Mouse (Mus musculus): ENCODE results near the gene Nck2. TPM values are rescaled to one million over a fixed set of nuclear protein-coding genes. Genes with fewer than 3 reads are reported as not detected.

Gene Nck2
- polyA plus RNA-seq, 1 experiment from 2014 or later = 37.0 TPM

GRCm38 (mm10) chr1:43413298-43413697 lies 31.1 kb upstream of the Nck2 start:
- Histone ChIP-seq H3K4me1 (peaks cover 14% of the 10 kb centered on the region; the same call in 1 of the 2 replicates), H3K4me3 (no peak overlapping the region), H3K27ac (peak overlapping the region; percentile 26; the same call in 1 of the 2 replicates), H3K36me3 (no peaks in the 10 kb centered on the region), H3K9me3 (no peaks in the 10 kb centered on the region), H3K27me3 (ENCODE audit: insufficient read depth, poor library complexity, severe bottlenecking) (no peaks in the 10 kb centered on the region)
- 61% methylated on average over 3 of the region's 3 CpGs for WGBS
- no peak for DNase-seq (ENCODE audit: low spot score)

- H3K9me3 ChIP-seq = no peaks in the 10 kb centered on the region
- peaks cover 14% of the 10 kb centered on the region; the same call in 1 of the 2 replicates for H3K4me1 ChIP-seq
- no peak for DNase-seq (ENCODE audit: low spot score)
- peak overlapping the region; percentile 26; the same call in 1 of the 2 replicates for H3K27ac ChIP-seq
- H3K36me3 ChIP-seq = no peaks in the 10 kb centered on the region
- WGBS = 64% methylated on average over 4 of the region's 4 CpGs
- no peak overlapping the region for H3K4me3 ChIP-seq
- no peaks in the 10 kb centered on the region for H3K27me3 ChIP-seq (ENCODE audit: insufficient read depth, poor library complexity, severe bottlenecking)
Observed at GRCm38 (mm10) chr1:43413749-43414148, 30.6 kb upstream of the Nck2 start.

GRCm38 (mm10) chr1:43414228-43414627 lies 30.2 kb upstream of the Nck2 start:
- DNase-seq (ENCODE audit: low spot score) = peak; percentile 80
- Histone ChIP-seq H3K9me3 (no peaks in the 10 kb centered on the region), H3K27me3 (ENCODE audit: insufficient read depth, poor library complexity, severe bottlenecking) (no peaks in the 10 kb centered on the region), H3K4me1 (peaks cover 14% of the 10 kb centered on the region; the same call in 1 of the 2 replicates), H3K4me3 (no peak overlapping the region), H3K27ac (peak overlapping the region; percentile 26; the same call in 1 of the 2 replicates), H3K36me3 (no peaks in the 10 kb centered on the region)

- no peaks in the 10 kb centered on the region for H3K9me3 ChIP-seq
- no peak for DNase-seq (ENCODE audit: low spot score)
- no peaks in the 10 kb centered on the region for H3K36me3 ChIP-seq
- H3K4me1 ChIP-seq = peaks cover 14% of the 10 kb centered on the region; the same call in 1 of the 2 replicates
- H3K27ac ChIP-seq = no peak overlapping the region
- no peak overlapping the region for H3K4me3 ChIP-seq
- no peaks in the 10 kb centered on the region for H3K27me3 ChIP-seq (ENCODE audit: insufficient read depth, poor library complexity, severe bottlenecking)
Observed at GRCm38 (mm10) chr1:43414971-43415370, 29.4 kb upstream of the Nck2 start.

- DNase-seq (ENCODE audit: low spot score) = no peak
Observed at GRCm38 (mm10) chr1:43422969-43423748, 21.2 kb upstream of the Nck2 start.

GRCm38 (mm10) chr1:43426526-43426925 lies 17.9 kb upstream of the Nck2 start:
- H3K27ac ChIP-seq = peak overlapping the region; percentile 65; the same call in 1 of the 2 replicates
- WGBS = 31% methylated on average over 4 of the region's 4 CpGs
- no peak overlapping the region for H3K4me3 ChIP-seq
- no peak for DNase-seq (ENCODE audit: low spot score)
- H3K4me1 ChIP-seq = peaks cover 12% of the 10 kb centered on the region
- no peaks in the 10 kb centered on the region for H3K36me3 ChIP-seq
- H3K27me3 ChIP-seq (ENCODE audit: insufficient read depth, poor library complexity, severe bottlenecking) = no peaks in the 10 kb centered on the region
- H3K9me3 ChIP-seq = no peaks in the 10 kb centered on the region

More at GRCm38 (mm10) chr1:43422969-43423748, 21.2 kb upstream of the Nck2 start:
- H3K27ac ChIP-seq = no peak overlapping the region
- no peaks in the 10 kb centered on the region for H3K36me3 ChIP-seq
- H3K4me3 ChIP-seq = no peak overlapping the region
- H3K4me1 ChIP-seq = peaks cover 12% of the 10 kb centered on the region
- no peaks in the 10 kb centered on the region for H3K27me3 ChIP-seq (ENCODE audit: insufficient read depth, poor library complexity, severe bottlenecking)
- H3K9me3 ChIP-seq = no peaks in the 10 kb centered on the region
- WGBS = 67% methylated on average over 4 of the region's 4 CpGs

GRCm38 (mm10) chr1:43426993-43427535 lies 17.3 kb upstream of the Nck2 start:
- Histone ChIP-seq H3K4me1 (peaks cover 12% of the 10 kb centered on the region), H3K36me3 (no peaks in the 10 kb centered on the region), H3K9me3 (no peaks in the 10 kb centered on the region), H3K27ac (peak overlapping the region; percentile 65; the same call in 1 of the 2 replicates), H3K27me3 (ENCODE audit: insufficient read depth, poor library complexity, severe bottlenecking) (no peaks in the 10 kb centered on the region), H3K4me3 (no peak overlapping the region)
- 62% methylated on average over 6 of the region's 6 CpGs for WGBS
- peak; percentile 63 for DNase-seq (ENCODE audit: low spot score)

GRCm38 (mm10) chr1:43429924-43430876 lies 14.2 kb upstream of the Nck2 start:
- Histone ChIP-seq H3K36me3 (no peaks in the 10 kb centered on the region), H3K9me3 (no peaks in the 10 kb centered on the region), H3K4me3 (no peak overlapping the region), H3K27ac (no peak overlapping the region), H3K4me1 (peaks cover 21% of the 10 kb centered on the region), H3K27me3 (ENCODE audit: insufficient read depth, poor library complexity, severe bottlenecking) (no peaks in the 10 kb centered on the region)
- WGBS = 80% methylated on average over 9 of the region's 9 CpGs
- DNase-seq (ENCODE audit: low spot score) = no peak

GRCm38 (mm10) chr1:43433853-43434252 lies 10.5 kb upstream of the Nck2 start:
- H3K27me3 ChIP-seq (ENCODE audit: insufficient read depth, poor library complexity, severe bottlenecking) = no peaks in the 10 kb centered on the region
- H3K27ac ChIP-seq = no peak overlapping the region
- H3K4me1 ChIP-seq = peaks cover 9% of the 10 kb centered on the region; the same call in 1 of the 2 replicates
- no peak for DNase-seq (ENCODE audit: low spot score)
- no peaks in the 10 kb centered on the region for H3K9me3 ChIP-seq
- 65% methylated on average over 4 of the region's 4 CpGs for WGBS
- no peak overlapping the region for H3K4me3 ChIP-seq
- H3K36me3 ChIP-seq = no peaks in the 10 kb centered on the region

- H3K4me1 ChIP-seq = peaks cover 9% of the 10 kb centered on the region; the same call in 1 of the 2 replicates
- no peak overlapping the region for H3K4me3 ChIP-seq
- H3K9me3 ChIP-seq = no peaks in the 10 kb centered on the region
- no peak overlapping the region for H3K27ac ChIP-seq
- no peaks in the 10 kb centered on the region for H3K27me3 ChIP-seq (ENCODE audit: insufficient read depth, poor library complexity, severe bottlenecking)
- no peaks in the 10 kb centered on the region for H3K36me3 ChIP-seq
- no peak for DNase-seq (ENCODE audit: low spot score)
Observed at GRCm38 (mm10) chr1:43436554-43436953, 7.8 kb upstream of the Nck2 start.

- H3K27me3 ChIP-seq (ENCODE audit: insufficient read depth, poor library complexity, severe bottlenecking) = no peaks in the 10 kb centered on the region
- H3K36me3 ChIP-seq = no peaks in the 10 kb centered on the region
- no peak for DNase-seq (ENCODE audit: low spot score)
- H3K9me3 ChIP-seq = no peaks in the 10 kb centered on the region
- no peak overlapping the region for H3K4me3 ChIP-seq
- peaks cover 7% of the 10 kb centered on the region; the same call in 1 of the 2 replicates for H3K4me1 ChIP-seq
- WGBS = 82% methylated on average over 1 of the region's 1 CpGs
- no peak overlapping the region for H3K27ac ChIP-seq
Observed at GRCm38 (mm10) chr1:43439261-43439660, 5.1 kb upstream of the Nck2 start.

- H3K27me3 ChIP-seq (ENCODE audit: insufficient read depth, poor library complexity, severe bottlenecking) = no peaks in the 10 kb centered on the region
- no peak overlapping the region for H3K4me3 ChIP-seq
- H3K4me1 ChIP-seq = peaks cover 20% of the 10 kb centered on the region
- no peaks in the 10 kb centered on the region for H3K9me3 ChIP-seq
- no peak for DNase-seq (ENCODE audit: low spot score)
- H3K27ac ChIP-seq = no peak overlapping the region
- 88% methylated on average over 2 of the region's 2 CpGs for WGBS
- H3K36me3 ChIP-seq = no peaks in the 10 kb centered on the region
Observed at GRCm38 (mm10) chr1:43442568-43442967, 1.8 kb upstream of the Nck2 start.
